Mouse (Mus musculus) frontal cortex, adult 2 months (tissue): ENCODE measurements around the gene Trim39. TPM values are rescaled to one million over a fixed set of nuclear protein-coding genes. Genes with fewer than 3 reads are reported as not detected.

Experiments used
- DNase-seq, 2 experiments: peaks; one replicate each; pipeline ENCODE4 v3.0.0; 2022; ENCODE audit warnings: low spot score in 1 of 2; ENCODE audit errors: extremely low spot score in 1 of 2
- polyA plus RNA-seq: library from polyadenylated mRNA; depleted of rRNA; stranded (reverse); fragments of >200 nt; gene quantifications from 2 replicates; pipeline ENCODE4 v1.2.3, GENCODE M21; 2012; rRNA removed

Trim39 gene
- 34.0 and 39.7 TPM in 2 replicates for polyA plus RNA-seq

DNA sequence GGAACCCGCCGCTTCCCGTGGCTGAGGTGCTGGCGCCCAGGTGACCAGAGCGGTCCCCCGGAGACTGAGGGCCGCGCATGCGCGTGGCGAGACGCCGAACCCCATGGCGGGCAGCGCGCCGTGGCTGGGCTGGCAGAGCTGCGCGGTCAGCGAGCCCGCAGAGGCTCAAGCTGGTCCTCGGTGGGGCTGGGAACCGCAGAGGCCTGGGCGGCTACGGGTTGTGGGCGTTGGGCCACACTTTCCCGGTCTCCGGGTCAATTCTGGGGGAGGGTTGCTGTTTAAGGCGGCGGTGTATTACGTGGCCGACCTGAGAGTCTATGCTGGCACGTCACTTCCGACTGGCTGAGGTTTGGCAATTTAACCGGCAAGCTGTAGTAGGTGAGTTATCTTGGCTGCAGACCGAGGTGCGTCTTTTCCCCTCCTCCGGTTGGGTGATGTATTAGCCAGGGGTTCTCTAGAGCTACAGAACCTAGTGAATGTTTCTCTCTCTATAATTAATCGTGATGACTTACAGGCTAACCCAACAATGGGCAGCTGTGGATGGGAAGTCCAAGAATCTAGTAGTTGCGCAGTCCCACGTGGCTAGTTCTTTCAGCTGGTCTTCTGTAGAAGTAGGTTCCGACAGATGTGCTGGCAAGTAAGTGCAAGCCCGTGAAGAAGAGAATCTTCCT lies at the start of gene Trim39:
Gene Trim39 (minus strand): TSS at position 662 of the 671 bp plus-strand sequence.
- DNase-seq = peak; percentile 66 to 83

- no peak for DNase-seq
Observed at GRCm38 (mm10) chr17:36315689-36316253, 43.7 kb upstream of the Trim39 start.

DNA sequence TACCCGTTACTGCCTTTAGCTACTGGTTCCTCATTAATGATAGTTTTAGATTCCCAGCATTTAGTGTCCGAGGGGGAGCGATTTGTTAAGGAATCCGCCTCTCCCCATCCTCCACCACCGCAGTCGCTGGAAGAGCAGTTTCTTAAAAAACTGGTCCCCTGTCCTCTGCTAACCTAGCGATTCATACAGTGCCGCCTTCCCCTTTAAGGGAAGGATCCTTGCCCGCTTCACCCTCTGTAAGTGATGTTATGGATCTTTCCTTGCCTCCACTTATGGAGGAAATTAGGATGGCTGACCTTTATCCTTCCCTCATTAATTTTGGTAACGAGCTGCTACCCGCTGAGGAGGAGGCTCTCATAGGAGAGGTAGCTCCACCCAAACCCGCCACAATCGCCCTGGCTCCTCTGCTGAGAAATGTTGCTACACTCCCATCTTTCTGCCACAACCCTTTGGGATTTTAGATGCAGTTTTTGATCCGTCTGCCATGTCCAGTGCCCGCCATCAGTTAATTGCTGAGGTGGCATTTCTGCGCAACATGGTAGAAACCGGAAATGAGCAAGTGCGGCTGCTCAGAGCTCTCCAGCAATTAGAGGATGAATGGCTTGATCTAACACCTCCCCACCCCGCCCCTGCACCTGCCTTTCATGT lies 43.1 kb upstream of the Trim39 start:
- peak; percentile 60 to 84 for DNase-seq

GRCm38 (mm10) chr17:36314511-36314910 lies 42.5 kb upstream of the Trim39 start:
- DNase-seq = peak; percentile 27 to 37

GRCm38 (mm10) chr17:36309293-36309692 lies 37.2 kb upstream of the Trim39 start:
- no peak for DNase-seq

- DNase-seq = peak; percentile 72 to 92
Observed at GRCm38 (mm10) chr17:36308855-36309254, 36.8 kb upstream of the Trim39 start.

DNA sequence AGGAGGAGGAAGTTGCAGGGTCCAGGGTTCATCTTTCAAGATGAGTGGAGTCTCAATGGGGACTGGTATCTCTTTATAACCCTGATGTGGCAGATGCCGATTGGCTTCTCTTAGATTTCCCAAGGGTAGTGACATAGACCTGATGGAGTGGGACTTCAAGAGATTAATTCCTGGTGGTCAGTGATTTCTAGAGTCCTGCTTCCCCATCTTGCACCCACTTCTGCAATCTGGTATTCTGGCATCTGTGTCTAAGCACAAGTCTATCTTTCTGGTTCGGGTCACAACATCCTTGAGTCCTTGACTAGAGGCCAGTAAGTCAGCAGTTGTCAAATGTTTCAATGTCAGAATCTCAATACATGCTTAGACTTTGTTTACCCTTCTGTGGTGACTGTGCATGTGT lies 14.3 kb upstream of the Trim39 start, which contains the start of gene H2-M10.2:
Gene H2-M10.2 (minus strand): TSS at position 101 of the 400 bp plus-strand sequence.
- no peak for DNase-seq

DNA sequence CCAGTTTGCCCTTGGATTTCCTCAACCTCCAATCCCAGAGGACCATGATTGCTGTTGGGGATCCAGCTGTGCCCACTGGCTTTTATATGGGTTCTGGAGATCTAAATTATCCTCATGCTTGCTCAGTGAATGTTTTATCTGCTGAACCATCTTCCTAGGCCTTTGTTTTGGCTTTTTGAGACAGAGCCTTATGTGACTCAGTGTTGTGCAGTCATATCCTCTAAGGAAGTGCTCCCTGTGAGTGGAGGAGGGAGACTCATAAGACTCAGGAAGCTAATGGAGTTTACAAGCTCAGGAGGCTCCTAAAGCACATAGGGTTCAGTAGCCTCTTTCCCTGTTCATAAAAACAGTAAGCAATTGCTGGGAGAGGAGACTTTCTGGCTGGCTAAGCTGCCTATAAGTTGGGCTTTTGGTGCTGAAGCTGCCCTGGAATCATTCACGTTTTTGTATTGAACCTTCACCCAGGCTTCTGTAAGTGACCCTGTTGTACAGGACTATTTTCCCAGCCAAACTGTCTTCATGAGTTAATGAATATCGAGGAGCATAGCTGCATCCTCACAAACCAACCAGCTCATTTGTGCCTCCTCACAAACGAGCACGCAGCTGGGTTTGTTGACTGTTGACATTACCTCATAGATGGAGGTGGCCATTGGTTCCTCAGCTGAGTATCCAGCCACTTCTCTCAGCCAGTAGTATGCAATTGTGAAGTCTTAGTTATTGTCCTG lies 9.6 kb upstream of the Trim39 start:
- no peak for DNase-seq

DNA sequence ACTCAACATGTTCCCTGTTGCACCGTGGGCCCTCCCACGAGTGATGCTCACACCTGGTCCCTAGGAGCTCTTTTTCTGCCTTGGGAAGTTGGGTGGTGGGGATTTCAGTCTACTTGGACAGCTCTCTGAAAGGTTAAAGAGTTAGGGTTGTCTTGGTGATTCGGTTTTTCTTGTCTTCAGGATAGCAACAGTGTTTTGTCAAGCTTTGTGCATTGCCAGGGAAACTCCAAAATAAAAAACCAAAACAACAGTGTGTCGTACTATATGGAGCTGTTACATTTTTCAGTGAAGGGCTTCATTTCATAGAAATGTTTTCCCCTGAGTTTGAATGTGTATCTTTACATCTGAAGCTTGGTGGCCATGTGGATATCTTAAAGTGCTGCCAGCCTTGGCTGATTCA lies 2.7 kb upstream of the Trim39 start:
- no peak for DNase-seq

- no peak for DNase-seq
Observed at GRCm38 (mm10) chr17:36273796-36274195, 1.7 kb upstream of the Trim39 start.

DNA sequence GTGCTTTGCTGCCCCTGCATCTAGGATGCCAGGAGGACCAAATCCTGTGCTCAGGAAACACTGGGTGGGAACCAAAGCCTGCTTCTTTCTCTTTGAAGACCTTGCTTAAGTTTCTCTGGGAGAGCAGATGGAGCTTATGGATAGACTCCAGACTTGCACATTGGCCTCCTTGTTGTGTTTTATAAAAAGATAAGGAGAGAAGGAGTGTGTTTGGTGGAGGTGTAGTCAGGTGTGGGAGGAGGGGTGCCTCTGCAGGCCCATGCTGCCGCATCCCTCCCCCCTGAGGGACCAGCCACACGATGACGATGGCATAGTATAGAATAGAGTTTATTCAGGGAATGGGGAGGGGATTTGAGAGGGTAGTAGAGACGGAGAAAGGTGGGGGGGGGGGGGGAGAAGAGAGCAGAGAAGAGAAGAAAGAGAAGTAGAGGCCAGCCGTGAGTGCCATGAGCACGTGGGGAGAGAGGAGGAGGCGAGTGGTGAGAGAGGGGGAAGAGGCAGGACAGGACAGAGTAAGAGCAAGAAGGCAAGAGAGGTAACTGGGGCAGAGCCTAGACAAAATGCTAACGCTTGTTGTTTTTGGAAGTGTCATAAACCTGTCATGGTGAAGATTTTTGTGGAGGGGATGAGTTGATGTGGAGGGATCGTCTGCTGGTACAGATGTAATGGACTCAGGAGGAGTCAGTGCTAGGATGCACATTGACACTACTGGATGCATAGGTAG lies 758 bp upstream of the Trim39 start:
- DNase-seq = no peak

DNA sequence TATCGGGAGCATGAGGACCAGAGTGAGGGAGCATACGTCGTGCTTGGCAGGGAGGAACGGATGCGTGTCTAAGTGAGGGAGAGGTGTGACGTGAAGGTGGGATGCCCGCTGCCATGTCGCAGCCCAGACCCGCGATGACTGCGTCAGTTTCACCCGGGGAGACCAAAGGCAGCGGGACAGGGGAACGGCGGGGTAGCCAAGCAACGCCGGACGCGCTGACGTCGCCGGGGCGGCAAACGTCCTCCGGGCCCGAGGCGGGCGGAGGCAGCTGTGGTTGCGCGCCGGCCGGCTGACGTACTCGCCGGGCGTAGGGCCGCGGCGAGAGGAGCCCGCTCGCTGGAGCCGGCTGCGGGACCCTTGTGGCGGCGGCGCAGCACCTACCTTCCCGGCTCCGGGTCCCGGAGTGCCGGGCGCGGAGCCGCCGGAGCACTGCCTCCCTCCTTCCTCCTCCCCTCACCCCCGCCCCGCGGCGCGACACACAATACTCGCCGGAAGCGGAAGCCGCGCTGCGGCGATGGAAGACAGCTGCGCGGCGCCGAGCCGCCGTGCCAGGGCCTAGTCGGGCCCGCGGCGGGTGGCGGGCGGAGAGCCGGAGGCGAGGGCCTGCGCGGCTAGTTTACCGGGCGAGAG lies 976 bp downstream of the Trim39 start:
- peak; percentile 70 to 86 for DNase-seq

GRCm38 (mm10) chr17:36265834-36266233 lies 6.2 kb downstream of the Trim39 start:
- peak in 1 of 2 experiments; percentile 34 for DNase-seq

DNA sequence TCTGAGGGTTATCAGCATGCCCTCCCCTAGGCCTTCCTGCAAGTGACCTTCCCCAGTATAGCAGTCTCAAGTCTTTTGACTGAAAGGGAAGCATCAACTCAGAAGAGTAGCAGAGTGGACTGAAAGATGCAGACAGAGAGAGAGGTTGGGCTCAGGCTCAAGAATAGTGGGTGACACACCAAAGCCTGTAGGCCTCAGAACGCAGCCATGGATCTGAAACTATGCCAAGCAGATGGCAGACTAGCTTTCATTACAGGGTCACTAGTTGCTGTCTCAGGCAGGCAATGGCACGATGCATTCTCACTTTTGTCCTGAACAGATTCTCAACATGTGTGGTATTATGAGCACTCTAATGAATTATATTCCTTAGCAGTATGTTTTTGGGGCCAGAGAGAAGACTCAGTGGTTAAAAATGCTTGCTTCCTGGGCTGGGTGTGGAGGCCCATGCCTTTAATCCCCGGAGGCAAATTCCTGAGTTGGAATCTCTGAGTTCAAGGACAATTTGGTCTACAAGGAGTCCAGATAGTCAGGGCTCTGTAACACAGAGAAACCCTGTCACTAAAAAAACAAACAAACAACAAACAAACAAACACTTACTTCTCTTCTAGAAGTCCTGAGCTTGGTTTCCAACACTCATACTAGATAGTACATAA lies 7.6 kb downstream of the Trim39 start:
- no peak for DNase-seq

GRCm38 (mm10) chr17:36261511-36262166 lies 10.4 kb downstream of the Trim39 start:
- DNase-seq = no peak

DNA sequence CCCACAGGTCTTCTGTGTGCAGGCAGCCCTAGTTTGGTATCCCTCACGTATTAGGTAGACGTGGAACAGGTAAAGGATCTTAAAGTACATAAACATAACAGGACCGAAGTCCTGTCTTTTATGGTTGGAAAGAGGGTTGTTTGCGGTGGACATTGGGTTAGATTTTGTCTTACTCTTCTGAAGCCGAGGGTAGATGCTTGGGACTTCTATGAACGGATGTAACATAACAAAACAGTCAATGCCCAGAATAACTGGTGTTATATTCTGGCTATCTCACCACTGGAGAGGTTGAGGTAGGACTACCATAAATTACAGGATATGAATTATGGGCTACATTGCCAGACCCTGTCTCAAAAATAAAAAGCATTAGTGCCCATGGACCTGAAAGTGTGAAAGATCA lies 14.1 kb downstream of the Trim39 start, which contains the start of gene Rpp21:
Gene Rpp21 (minus strand): TSS at position 101 of the 400 bp plus-strand sequence.
- DNase-seq = no peak

DNA sequence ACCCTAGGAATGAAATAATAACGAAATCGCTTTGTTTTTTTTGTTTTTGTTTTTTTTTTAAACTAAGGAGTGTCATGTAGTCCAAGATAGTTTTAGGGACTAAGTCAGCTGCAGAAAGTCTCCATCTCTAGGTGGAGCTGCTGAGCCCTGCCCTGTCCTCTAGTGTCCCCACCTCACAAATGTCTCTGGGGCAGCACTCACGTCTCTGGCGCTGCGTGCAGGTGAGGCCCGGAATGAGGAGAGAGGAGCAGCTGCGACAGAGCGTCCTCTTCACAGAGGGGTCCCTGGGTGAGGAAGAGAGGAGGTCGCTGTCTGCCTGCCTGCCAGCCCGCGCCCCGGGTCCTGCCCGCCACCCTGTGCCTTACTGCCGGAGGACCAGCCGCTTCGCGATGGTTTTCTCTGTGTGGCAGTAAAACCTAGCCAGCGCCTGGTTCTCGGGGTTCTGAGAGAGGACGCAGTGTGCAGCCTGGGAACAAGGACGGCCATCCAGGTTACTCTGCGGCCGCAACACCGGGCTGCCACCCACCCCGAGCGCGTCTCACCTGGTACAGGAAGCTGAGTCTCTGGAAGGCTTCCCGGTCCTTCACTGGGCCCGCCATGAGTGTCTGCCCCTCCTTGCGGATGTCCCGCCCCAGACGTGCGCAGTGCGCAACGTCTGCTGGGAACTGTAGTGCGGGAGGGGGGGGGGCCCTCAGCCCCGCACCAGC lies 14.7 kb downstream of the Trim39 start:
- DNase-seq = peak; percentile 46 to 85

DNA sequence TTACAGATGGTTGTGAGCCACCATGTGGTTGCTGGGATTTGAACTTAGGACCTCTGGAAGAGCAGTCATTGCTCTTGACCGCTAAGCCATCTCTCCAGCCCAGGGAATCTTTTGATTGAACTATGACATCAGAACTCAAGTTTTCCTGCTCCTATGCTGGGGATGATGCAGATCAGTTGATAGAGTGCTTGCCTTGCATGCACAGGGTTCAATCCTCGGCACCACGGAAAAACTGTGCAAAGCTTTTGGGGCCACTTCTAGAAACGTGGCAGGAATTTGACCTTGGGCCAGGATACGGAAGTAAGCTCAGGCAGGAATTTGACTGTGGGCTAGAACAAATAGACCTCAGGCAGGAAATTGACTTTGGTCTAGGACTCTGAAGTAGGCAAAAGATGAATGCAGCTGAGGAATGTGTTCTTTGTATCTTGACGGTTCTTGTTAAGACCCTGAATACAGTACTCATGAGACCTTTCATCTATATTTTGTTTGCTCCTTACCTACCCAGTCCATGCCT lies 18.9 kb downstream of the Trim39 start:
- no peak for DNase-seq
